Mouse (Mus musculus) neural tube, embryonic 11.5 days (tissue): ENCODE results near the gene Gadd45b. TPM values are rescaled to one million over a fixed set of nuclear protein-coding genes. Genes with fewer than 3 reads are reported as not detected.
A peak's percentile ranks its signal among the peaks of the same experiment; 100 is the strongest.

Experiments
- ATAC-seq: fragments of 200-750 bp; cut with Nextera tagmentation; 2 replicates; pipeline ENCODE4 v1.8.0; 2017; ENCODE audit warnings: moderate number of reproducible peaks, mild to moderate bottlenecking, moderate TSS enrichment, moderate library complexity; ENCODE audit not compliant: insufficient read depth, low FRiP score, low TSS enrichment
- DNase-seq: peaks from one replicate; pipeline ENCODE4 v3.0.0-alpha.2; 2015; ENCODE audit warnings: low spot score
- H3K27ac ChIP-seq: fragments of 300-500 bp; sonication (generic); 2 replicates; pipeline ENCODE4 v1.5.1; 2014; ENCODE audit warnings: low read depth, mild to moderate bottlenecking, low read length
- H3K27me3 ChIP-seq: fragments of 300-500 bp; sonication (generic); 2 replicates; pipeline ENCODE4 v1.6.1; 2014; ENCODE audit warnings: mild to moderate bottlenecking, low read length, mixed read lengths; ENCODE audit not compliant: control insufficient read depth, insufficient read depth
- H3K36me3 ChIP-seq: fragments of 300-500 bp; sonication (generic); 2 replicates; pipeline ENCODE4 v1.6.1; 2014; ENCODE audit warnings: mild to moderate bottlenecking, low read length, moderate library complexity, mixed read lengths; ENCODE audit not compliant: control insufficient read depth, insufficient read depth
- H3K4me1 ChIP-seq: fragments of 300-500 bp; sonication (generic); 2 replicates; pipeline ENCODE4 v1.6.1; 2014; ENCODE audit warnings: low read length, mixed read lengths; ENCODE audit not compliant: control insufficient read depth, insufficient read depth
- H3K4me2 ChIP-seq: fragments of 300-500 bp; sonication (generic); 2 replicates; pipeline ENCODE4 v1.6.1; 2014; ENCODE audit warnings: low read depth, mild to moderate bottlenecking, moderate library complexity
- H3K4me3 ChIP-seq: fragments of 300-500 bp; sonication (generic); 2 replicates; pipeline ENCODE4 v1.5.1; 2014; ENCODE audit warnings: low read depth, low read length
- H3K9ac ChIP-seq: fragments of 300-500 bp; sonication (generic); 2 replicates; pipeline ENCODE4 v1.6.1; 2014; ENCODE audit warnings: mild to moderate bottlenecking, low read length
- H3K9me3 ChIP-seq: fragments of 300-500 bp; sonication (generic); 2 replicates; pipeline ENCODE4 v1.6.1; 2016; ENCODE audit warnings: low read length; ENCODE audit not compliant: control insufficient read depth
- WGBS: fragments of 180-500 bp; shearing (Covaris S2); extraction: QIAGEN DNeasy Blood & Tissue Kit; methylation state at CpG from one replicate; pipeline ENCODE4 v1.1.7; 2014; 5-methylcytosine and 5-hydroxymethylcytosine counted together
- polyA plus RNA-seq: library from polyadenylated mRNA; unstranded; fragments of >200 nt; fragmentation: Nextera tagmentation; extraction: Ambion mirVana; gene quantifications from 2 replicates; pipeline ENCODE4 v1.2.1, GENCODE M21; 2014

Gadd45b gene
- polyA plus RNA-seq, 1 experiment from 2014 or later: 7.9 TPM

DNA sequence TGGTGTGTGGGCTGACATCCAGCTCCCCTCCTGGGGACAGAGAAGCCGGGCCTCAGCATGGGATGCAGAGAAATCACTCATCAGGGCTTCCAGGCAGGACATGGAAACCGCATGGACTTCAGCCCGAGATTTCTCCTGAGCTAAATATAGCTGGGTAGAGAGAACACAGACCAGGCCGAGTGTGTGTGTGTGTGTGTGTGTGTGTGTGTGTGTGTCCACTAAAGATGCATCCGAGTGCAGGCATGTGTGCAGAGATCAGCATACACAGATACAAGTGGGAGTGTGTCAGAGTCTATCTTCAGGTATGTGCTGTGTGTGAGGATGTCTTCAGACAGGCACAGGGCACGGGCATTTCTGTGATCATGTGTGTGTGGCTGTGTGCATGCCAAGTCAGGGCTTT lies 25.0 kb downstream of the Gadd45b start:
- H3K27me3 ChIP-seq: no peaks in the 10 kb centered on the region
- H3K9me3 ChIP-seq: no peaks in the 10 kb centered on the region
- H3K9ac ChIP-seq: no peak overlapping the region
- no peak for DNase-seq
- no peak overlapping the region for H3K4me3 ChIP-seq
- no peak overlapping the region for H3K27ac ChIP-seq
- ATAC-seq: no peak
- no peaks in the 10 kb centered on the region for H3K36me3 ChIP-seq
- 86% methylated on average over 6 of the region's 6 CpGs for WGBS
- no peaks in the 10 kb centered on the region for H3K4me1 ChIP-seq
- no peak overlapping the region for H3K4me2 ChIP-seq

DNA sequence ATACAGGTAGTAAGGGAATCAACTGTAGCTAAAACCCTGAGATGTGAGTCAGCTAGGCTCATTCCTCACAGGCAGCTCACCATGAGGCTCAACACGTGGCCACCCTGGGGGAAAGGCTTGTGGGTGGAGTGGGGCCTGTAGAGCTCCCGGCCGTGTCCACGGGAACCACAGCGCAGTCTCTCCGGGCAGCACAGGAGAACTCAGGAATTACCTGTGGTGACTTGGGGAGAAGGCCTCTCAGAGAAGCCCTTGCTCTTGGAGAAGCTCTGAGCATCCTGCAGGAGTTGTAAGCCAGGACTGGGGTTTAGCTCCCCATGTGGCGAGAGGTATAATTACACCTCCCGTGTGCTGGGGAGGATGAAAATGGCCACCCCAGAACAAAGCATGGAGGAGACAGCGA lies 25.7 kb downstream of the Gadd45b start:
- DNase-seq: peak; percentile 76
- no peak for ATAC-seq
- 24% methylated on average over 9 of the region's 9 CpGs for WGBS
- H3K36me3 ChIP-seq: no peaks in the 10 kb centered on the region
- H3K27ac ChIP-seq: no peak overlapping the region
- H3K4me2 ChIP-seq: no peak overlapping the region
- H3K27me3 ChIP-seq: no peaks in the 10 kb centered on the region
- H3K9ac ChIP-seq: no peak overlapping the region
- no peak overlapping the region for H3K4me3 ChIP-seq
- no peaks in the 10 kb centered on the region for H3K4me1 ChIP-seq
- H3K9me3 ChIP-seq: no peaks in the 10 kb centered on the region

DNA sequence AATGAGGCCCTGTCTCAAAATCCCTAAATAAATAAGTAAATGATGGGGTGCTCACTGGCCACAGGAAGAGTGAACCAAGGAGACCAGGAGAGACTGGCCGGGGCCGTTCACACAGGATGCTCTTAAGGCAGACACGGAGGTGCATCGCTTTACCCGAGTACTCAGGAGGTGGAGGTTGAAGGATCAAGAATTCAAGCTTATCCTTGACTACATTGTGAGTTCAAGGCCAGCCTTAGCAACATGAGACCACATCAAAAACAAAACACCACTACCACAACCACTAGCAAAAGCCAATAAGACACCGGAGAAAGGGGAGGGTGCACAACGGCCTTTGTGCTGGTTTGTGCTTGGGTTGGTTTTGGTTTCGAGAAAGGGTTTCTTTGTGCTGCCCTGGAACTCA lies 26.5 kb downstream of the Gadd45b start:
- Histone ChIP-seq H3K9me3 (no peaks in the 10 kb centered on the region), H3K27me3 (no peaks in the 10 kb centered on the region), H3K4me3 (no peak overlapping the region), H3K4me2 (no peak overlapping the region), H3K36me3 (no peaks in the 10 kb centered on the region), H3K9ac (no peak overlapping the region), H3K4me1 (peaks cover 3% of the 10 kb centered on the region; the same call in 1 of the 2 replicates), H3K27ac (no peak overlapping the region)
- 92% methylated on average over 8 of the region's 8 CpGs for WGBS
- DNase-seq: no peak
- ATAC-seq: no peak

DNA sequence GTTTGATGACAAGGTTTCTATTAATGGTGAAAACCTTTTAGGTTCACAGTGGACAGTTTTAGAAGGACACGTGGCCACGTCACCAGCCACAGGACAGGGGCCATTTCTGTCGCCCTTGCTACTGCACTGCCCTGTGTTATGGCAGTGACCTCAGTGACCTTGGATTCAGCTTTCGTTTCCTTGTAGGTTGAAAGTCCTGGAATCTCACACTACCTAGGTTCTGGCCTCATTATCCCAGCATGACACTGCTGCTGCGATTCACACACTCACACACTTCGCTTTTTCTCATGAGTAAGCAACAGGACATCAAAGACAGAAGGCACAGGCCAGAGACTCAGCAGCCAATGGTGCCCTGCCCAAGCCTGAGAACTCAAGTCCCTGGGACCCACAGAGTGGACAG lies 27.0 kb downstream of the Gadd45b start:
- H3K4me2 ChIP-seq: no peak overlapping the region
- H3K4me3 ChIP-seq: no peak overlapping the region
- H3K4me1 ChIP-seq: peaks cover 3% of the 10 kb centered on the region; the same call in 1 of the 2 replicates
- no peak overlapping the region for H3K9ac ChIP-seq
- H3K27me3 ChIP-seq: no peaks in the 10 kb centered on the region
- no peak for ATAC-seq
- no peak for DNase-seq
- 78% methylated on average over 6 of the region's 6 CpGs for WGBS
- H3K9me3 ChIP-seq: no peaks in the 10 kb centered on the region
- no peaks in the 10 kb centered on the region for H3K36me3 ChIP-seq
- no peak overlapping the region for H3K27ac ChIP-seq

DNA sequence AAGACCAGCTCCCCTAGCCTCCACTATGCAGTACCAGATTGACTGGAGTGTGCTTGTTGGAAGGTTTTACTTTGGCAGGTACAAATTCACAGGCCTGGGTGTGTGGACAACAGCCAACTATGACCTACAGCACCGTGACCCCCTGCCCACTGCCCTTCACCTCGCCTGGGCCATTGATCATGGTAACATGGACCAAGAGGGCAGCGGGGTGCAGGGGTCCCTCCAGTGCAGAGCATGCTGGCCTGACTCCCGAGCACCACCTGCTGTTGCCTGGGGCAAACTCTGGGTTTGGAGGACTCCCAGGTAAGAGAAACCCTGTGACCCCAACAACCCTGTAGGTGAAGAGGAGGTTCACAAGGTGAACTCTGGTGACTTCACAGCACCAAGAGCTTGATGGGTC lies 27.9 kb downstream of the Gadd45b start:
- DNase-seq: no peak
- 74% methylated on average over 4 of the region's 4 CpGs for WGBS

DNA sequence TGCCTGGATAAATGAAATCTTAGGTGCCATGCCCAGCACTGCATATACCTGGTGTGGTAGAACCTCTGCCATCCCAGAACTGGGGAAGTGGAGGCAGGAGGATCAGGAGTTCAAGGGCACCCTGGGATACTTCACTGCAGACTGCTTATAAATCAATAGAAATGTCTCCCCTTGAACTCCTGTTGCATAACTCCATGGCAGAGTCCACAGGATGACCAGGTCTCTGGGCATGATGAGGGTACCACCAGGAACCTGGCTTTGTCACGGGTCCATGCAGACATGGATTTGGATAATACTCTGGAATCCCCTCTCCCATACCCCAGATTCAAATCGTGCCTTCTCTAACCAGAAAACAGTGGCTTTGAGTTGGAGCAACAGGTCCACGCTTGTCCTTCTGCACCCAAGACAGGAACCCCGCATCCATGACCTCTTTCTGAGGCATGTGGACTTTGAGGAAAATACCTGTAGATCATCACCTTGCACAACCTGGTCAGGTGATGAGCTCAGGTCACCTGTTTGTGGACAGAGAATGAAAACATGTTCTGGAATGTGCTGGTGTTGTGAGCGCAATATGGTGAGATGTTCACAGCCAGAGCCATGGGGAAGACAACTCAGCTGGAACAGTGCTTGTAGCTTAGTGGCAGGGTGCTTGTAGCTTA lies 29.2 kb downstream of the Gadd45b start:
- 87% methylated on average over 5 of the region's 5 CpGs for WGBS
- Histone ChIP-seq H3K9ac (no peak overlapping the region), H3K27ac (no peak overlapping the region), H3K27me3 (no peaks in the 10 kb centered on the region), H3K36me3 (no peaks in the 10 kb centered on the region), H3K4me2 (no peak overlapping the region), H3K4me3 (no peak overlapping the region), H3K9me3 (no peaks in the 10 kb centered on the region), H3K4me1 (peaks cover 3% of the 10 kb centered on the region; the same call in 1 of the 2 replicates)
- DNase-seq: no peak
- ATAC-seq: no peak

More for the DNA sequence above, 27.9 kb downstream of the Gadd45b start:
- Histone ChIP-seq H3K27me3 (no peaks in the 10 kb centered on the region), H3K36me3 (no peaks in the 10 kb centered on the region), H3K9ac (no peak overlapping the region), H3K4me2 (no peak overlapping the region), H3K4me3 (no peak overlapping the region), H3K9me3 (no peaks in the 10 kb centered on the region), H3K27ac (no peak overlapping the region), H3K4me1 (peaks cover 3% of the 10 kb centered on the region; the same call in 1 of the 2 replicates)
- ATAC-seq: no peak

DNA sequence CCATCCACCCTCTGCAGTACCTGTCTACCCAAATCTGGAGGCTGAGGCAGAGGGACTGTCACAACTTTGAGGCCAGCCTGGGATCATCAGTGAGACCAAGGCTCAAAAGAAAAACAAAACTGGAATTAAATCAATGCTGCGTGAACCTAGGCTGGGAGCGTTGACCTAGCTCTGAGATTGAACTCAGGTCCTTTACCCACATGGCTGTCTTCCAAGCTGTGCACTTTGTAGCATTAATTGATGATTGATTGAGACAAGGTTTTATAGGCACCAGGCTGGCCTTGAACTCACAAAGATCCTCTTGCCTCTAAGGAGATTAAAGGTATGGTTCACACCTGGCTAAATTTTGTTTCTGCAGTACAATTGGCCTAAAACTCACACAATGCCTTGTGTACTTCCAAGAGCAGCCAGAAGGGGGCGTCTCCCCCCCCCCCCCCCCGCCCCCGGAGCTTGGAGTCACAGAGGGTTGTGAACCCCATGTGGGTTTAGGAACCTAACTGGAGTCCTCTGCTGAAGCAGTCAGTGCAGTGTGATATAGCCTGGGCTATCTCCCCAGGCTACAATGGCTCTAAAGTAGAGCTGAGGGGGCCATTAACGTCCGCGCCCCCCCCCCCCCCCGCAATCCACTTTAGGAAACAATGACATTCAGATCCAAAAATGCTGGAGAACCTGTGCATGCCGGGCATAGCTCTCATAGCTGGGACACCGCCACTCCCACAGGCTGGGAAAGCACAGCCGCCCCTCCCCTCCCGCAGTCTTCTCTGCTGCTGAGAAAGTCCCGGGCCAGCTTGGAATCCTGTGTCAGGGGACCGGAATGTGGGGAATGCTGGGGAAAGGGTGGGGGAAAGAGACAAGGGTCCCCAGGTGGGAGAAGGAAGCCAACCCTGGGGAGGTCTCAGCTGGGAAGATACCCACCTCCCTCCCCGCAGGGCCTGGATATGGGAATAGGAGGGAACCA lies 31.0 kb downstream of the Gadd45b start:
- H3K4me1 ChIP-seq: peaks cover 3% of the 10 kb centered on the region; the same call in 1 of the 2 replicates
- H3K9ac ChIP-seq: peak overlapping the region; percentile 26; the same call in 1 of the 2 replicates
- no peak for ATAC-seq
- H3K9me3 ChIP-seq: no peaks in the 10 kb centered on the region
- H3K4me3 ChIP-seq: no peak overlapping the region
- 16% methylated on average over 13 of the region's 16 CpGs for WGBS
- no peaks in the 10 kb centered on the region for H3K36me3 ChIP-seq
- H3K27me3 ChIP-seq: no peaks in the 10 kb centered on the region
- DNase-seq: peak; percentile 59
- 0 out of 2 replicates have a peak overlapping the region, but pooled peaks have one; percentile 8 for H3K27ac ChIP-seq
- H3K4me2 ChIP-seq: no peak overlapping the region

DNA sequence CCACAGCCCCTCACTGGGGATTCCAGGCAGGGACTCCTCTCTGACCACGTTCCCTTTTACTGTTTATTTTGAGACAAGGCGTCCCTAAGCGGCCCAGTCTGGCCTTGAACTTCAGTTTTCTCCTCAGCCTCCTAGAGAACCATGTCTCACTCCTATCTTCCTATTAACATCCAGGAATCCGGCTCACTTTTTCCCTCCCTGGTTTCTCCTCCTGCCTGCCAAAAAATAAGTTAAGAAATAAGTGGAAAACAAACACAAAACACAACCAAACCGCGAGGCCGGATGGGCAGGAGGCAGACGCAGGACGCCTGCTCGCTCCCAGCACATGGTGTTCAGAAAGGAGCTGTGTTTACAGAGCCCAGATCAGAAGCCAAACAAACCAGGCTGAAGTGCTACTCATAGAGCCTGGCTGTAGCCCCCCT lies 32.2 kb downstream of the Gadd45b start:
- no peak overlapping the region for H3K4me2 ChIP-seq
- no peak overlapping the region for H3K27ac ChIP-seq
- no peak for ATAC-seq
- no peaks in the 10 kb centered on the region for H3K9me3 ChIP-seq
- DNase-seq: no peak
- H3K36me3 ChIP-seq: no peaks in the 10 kb centered on the region
- peaks cover 3% of the 10 kb centered on the region; the same call in 1 of the 2 replicates for H3K4me1 ChIP-seq
- no peak overlapping the region for H3K4me3 ChIP-seq
- H3K27me3 ChIP-seq: no peaks in the 10 kb centered on the region
- no peak overlapping the region for H3K9ac ChIP-seq
- WGBS: 54% methylated on average over 10 of the region's 10 CpGs
